Mouse (Mus musculus) lung, postnatal 14 days (tissue): ENCODE data around the gene Il12rb1.

Experiments used
- DNase-seq: peaks from one replicate; pipeline ENCODE4 v3.0.0; 2021

Il12rb1 gene

GRCm38 (mm10) chr8:70808239-70808638, at the start of gene Il12rb1:
Gene Il12rb1, plus strand, starts transcription at chr8:70808449.
- no peak for DNase-seq

- DNase-seq = peak; percentile 65
Observed at GRCm38 (mm10) chr8:70758616-70759561, 49.4 kb upstream of the Il12rb1 start.

GRCm38 (mm10) chr8:70760350-70760749, 47.9 kb upstream of the Il12rb1 start:
- no peak for DNase-seq

GRCm38 (mm10) chr8:70760775-70761406, 47.4 kb upstream of the Il12rb1 start, which contains the start of gene Mpv17l2:
Gene Mpv17l2, minus strand, starts transcription at chr8:70760946.
- DNase-seq = peak; percentile 94

- no peak for DNase-seq
Observed at GRCm38 (mm10) chr8:70762118-70762517, 46.1 kb upstream of the Il12rb1 start.

- peak; percentile 73 for DNase-seq
Observed at GRCm38 (mm10) chr8:70763354-70763753, 44.9 kb upstream of the Il12rb1 start.

- DNase-seq = no peak
Observed at GRCm38 (mm10) chr8:70764026-70764425, 44.2 kb upstream of the Il12rb1 start.

- DNase-seq = no peak
Observed at GRCm38 (mm10) chr8:70764676-70765075, 43.6 kb upstream of the Il12rb1 start.

GRCm38 (mm10) chr8:70765329-70765728, 42.9 kb upstream of the Il12rb1 start:
- DNase-seq = no peak

- DNase-seq = peak; percentile 58
Observed at GRCm38 (mm10) chr8:70765838-70766570, 42.2 kb upstream of the Il12rb1 start.

GRCm38 (mm10) chr8:70766571-70767440, 41.4 kb upstream of the Il12rb1 start:
- peak; percentile 82 for DNase-seq

- no peak for DNase-seq
Observed at GRCm38 (mm10) chr8:70767503-70767902, 40.7 kb upstream of the Il12rb1 start.

- no peak for DNase-seq
Observed at GRCm38 (mm10) chr8:70768231-70768776, 39.9 kb upstream of the Il12rb1 start.

- DNase-seq = no peak
Observed at GRCm38 (mm10) chr8:70768956-70769355, 39.3 kb upstream of the Il12rb1 start.

GRCm38 (mm10) chr8:70769359-70769758, 38.9 kb upstream of the Il12rb1 start:
- DNase-seq = peak; percentile 99

GRCm38 (mm10) chr8:70769858-70770257, 38.4 kb upstream of the Il12rb1 start:
- DNase-seq = no peak

- no peak for DNase-seq
Observed at GRCm38 (mm10) chr8:70770748-70771147, 37.5 kb upstream of the Il12rb1 start.

GRCm38 (mm10) chr8:70771217-70771616, 37.0 kb upstream of the Il12rb1 start:
- DNase-seq = no peak

GRCm38 (mm10) chr8:70772075-70772474, 36.2 kb upstream of the Il12rb1 start:
- DNase-seq = no peak

GRCm38 (mm10) chr8:70772890-70773289, 35.4 kb upstream of the Il12rb1 start:
- no peak for DNase-seq

GRCm38 (mm10) chr8:70773410-70773809, 34.8 kb upstream of the Il12rb1 start:
- no peak for DNase-seq

- peak; percentile 81 for DNase-seq
Observed at GRCm38 (mm10) chr8:70773833-70774232, 34.4 kb upstream of the Il12rb1 start.
